Mouse (Mus musculus) adrenal gland, adult 2 months (tissue): ENCODE measurements around the gene Emc10. TPM values are rescaled to one million over a fixed set of nuclear protein-coding genes. Genes with fewer than 3 reads are reported as not detected.
A peak's percentile ranks its signal among the peaks of the same experiment; 100 is the strongest.

Source experiments
- DNase-seq: peaks from one replicate; pipeline ENCODE4 v3.0.0; 2021
- polyA plus RNA-seq: library from polyadenylated mRNA; depleted of rRNA; stranded (reverse); fragments of >200 nt; gene quantifications from 2 replicates; pipeline ENCODE4 v1.2.3, GENCODE M21; 2012
- total RNA-seq, 2 experiments: library from RNA; stranded (reverse); gene quantifications; 2 replicates each; pipeline ENCODE4 v1.2.3; 2021

Emc10 gene
- total and polyA plus RNA-seq, 3 experiments, result 77.9 to 555 (median 101) TPM

DNA sequence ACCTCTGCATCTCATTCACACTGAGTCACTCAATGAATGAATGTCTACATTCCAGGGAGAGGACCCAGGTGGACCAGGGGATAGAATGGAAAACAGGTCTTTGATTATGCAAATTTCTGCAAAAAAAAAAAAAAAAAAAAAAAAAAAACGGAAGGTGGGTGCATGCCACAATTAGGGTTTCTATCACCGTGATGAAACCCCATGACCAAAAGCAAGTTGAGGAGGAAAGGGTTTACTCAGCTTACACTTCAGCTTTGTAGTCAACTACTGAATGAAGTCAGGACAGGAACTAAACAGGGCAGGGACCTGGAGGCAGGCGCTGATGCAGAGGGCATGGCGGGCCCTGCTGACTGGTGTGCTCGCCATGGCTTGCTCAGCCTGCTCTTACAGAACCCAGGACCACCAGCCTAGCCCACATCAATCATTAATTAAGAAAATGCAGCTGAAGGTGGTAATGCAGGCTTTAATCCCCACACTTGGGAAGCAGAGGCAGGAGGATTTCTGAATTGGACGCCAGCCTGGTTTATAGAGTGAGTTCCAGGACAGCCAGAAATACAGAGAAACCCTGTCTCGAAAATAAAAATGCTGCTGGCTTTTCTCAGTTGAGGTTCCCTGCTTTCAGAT lies 10.6 kb downstream of the Emc10 start:
- DNase-seq, result no peak

DNA sequence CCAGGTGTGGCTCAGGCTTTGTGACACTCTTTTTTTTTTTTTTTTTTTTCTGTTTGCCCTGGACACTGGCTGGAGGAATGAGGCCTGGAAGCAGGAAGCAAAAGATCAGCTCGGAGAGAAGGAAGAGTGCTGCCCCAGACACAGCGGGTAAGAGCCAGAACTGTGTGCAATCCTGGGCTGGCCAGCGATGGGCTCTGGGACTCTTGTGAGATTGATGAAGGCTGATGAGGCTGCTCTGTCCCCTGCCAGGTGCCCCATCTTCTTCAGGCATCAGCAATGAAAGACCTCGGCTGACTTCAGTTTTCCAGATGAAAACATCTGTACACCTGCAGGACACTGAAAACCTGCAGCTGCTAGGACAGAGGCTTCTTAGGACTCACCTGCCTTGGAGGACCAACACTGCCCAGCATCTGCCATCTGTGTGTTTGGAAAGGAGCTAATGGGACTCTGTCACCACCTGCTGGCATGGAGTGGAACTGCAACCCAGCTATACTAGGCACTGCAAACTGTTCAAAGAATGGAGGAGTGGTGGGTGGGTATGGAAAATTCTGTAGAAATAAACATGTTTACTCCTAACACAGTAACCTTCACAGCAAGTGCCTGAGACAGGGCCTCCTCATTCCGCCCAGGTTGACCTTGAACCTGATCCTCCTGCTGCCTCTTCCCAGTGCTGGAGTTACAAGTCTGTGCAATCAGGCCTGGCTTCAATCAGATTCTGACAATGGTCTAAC lies 11.3 kb downstream of the Emc10 start:
- peak; percentile 68 for DNase-seq

DNA sequence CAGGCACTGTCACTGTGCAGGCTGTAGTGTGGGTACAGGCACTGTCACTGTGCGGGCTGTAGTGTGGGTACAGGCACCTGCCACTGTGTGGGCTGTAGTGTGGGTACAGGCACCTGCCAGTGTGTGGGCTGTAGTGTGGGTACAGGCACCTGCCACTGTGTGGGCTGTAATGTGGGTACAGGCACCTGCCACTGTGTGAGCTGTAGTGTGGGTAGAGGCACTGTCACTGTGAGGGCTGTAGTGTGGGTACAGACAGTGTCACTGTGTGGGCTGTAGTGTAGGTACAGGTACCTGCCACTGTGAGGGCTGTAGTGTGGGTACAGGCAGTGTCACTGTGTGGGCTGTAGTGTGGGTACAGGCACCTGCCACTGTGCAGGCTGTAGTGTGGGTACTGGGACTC lies 12.2 kb downstream of the Emc10 start:
- no peak for DNase-seq

DNA sequence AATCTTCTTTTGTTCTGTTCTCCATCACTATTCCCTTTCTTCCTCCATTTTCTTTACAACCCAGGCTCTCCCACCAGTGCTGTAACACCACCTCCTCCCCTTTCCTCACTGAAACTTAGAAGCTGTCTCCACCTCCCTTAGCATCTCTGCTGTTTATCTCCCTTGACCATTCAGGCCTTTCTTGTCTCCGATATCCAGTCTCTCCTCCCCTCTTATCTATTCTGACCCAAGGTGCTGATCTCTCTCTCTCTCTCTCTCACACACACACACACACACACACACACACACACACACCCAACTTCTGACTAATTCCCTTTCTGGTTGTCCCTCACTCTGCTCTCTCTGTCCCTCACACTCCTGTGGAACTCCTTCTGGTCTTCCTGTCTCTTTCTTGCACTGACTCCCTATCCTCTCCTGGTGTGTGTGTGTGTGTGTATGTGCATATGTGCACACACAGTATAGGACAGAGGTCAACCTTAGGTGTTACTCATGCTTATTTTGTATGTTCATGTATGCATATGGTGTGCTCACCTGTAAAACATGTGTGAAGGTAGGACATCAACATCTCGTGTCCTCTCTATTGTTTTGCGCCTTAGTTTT lies 13.4 kb downstream of the Emc10 start:
- no peak for DNase-seq

DNA sequence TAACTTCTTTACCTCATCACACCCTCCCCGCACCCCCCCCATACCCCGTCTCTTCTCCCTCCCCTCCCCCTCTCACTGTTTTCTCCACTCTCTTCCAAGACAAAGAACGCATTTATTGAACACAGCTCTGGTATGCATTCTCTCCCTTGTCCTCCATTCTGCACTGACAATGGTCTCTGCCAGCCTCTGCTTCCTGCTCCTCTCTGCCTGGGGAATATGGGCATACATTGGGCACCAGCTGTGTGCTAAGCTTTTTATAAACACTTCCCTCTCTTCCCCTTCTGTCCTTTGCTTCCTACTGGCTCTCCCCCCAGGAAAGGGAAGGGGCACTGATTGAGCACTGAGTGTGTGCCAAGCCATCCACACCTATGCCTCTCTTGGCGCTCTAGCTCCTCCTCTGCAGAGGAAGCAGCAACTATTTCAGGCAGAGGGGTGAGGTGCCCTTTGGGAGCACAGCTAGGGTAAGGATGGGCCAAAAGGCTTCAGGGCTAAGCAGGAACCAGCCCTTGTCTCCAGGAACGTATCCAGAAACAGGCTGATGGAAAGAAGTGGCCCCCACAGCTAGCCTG lies 21.2 kb downstream of the Emc10 start:
- DNase-seq, result no peak

DNA sequence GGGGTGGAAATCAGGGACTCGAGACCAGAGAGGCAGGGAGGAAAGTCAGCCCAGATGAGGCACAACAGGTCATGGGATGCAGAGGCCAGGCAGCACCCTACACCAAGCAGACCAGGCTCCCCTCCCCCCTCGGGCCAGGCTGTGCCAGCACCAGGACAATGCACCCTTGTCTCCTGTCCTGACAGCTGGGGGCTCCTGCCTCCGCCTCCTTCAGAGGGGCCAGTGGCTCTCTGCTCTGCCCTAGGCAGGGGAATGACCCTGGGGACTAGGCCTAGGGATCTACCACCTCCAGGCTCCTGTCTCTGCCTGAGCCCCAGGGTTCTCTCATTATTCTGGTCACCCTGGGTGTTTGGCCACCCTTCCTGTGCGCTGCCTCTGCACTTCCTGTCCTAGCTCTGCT lies 21.9 kb downstream of the Emc10 start:
- DNase-seq, result no peak

DNA sequence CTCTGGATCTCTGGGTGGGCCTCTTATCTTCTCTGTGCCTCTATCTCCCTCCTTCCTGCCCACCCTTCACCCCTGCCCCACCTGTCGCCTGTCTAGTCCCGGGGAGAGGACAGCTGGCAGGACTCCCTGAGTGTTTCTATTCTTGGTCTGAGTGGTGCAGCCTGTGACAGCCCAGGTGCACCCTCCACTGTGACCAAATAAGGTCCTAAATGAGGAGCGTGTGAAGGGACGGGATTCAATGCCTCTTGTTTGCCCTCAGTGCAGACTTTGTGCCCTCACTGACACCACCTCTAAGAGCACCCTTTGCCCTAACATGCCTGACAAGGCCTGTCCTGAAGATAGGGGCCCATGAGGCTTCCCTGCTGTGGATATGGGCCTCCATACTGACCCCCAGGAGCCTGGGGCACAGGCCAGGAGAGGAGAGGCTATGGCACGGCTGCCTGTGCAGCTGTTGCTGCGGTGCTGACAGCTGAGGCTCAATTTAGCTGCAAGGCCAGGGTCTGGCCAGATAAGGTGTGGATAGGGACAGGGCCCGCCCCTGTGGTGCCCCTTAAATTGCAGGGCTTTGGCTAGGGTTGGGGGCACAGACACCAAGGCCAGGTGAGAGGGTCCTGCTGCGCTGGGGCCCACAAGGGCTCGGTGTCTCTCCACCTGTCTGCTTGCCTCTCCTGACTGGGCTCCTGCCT lies 23.2 kb downstream of the Emc10 start:
- DNase-seq, result no peak

DNA sequence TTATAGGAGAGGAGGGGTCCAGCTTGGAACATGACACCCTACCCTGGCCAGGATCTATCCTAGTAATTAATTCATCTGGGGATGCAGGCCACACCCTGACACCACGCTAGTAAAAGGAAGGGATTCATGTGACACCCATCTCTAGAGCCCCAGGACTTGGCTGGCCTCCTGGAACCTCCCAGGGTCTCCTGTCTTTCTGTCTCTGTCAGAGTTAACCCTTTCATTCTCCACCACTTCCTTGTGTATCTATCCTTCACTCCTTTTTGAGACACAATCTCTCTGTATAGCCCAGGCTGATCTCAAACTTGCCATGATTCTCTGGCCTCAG lies 23.8 kb downstream of the Emc10 start:
- DNase-seq, result no peak

DNA sequence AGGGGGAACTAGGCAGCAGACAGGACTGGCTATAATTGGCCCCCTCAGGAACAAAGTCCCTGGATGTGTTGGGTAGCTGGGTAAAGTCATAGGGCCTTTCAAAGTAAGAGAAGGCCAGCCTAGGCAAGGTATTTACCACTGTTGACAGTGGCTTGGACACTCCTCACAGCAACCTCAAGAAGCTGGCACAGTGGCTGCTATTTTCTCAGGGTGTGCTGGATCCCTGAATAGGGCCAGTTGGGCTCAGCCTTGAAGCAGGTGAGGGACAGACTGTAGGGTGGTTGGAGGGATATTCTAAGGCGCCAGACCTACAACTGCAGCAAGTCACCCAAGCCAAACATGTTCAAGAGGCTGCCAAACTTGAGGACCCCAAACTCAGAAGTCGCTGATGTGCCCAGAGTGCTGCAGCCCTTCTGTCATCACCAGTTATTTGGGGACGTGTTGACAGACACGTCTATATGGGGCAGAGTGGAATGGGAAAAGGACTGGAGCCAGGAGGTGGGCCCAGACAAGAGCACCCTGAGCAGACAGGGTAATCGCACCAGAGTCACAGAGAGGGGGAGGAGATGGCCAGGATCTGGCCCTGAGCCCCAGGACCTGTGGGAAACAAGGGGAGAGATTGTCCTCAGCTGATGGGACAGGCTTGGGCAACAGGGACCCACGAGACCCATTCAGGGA lies 24.3 kb downstream of the Emc10 start:
- DNase-seq, result no peak

DNA sequence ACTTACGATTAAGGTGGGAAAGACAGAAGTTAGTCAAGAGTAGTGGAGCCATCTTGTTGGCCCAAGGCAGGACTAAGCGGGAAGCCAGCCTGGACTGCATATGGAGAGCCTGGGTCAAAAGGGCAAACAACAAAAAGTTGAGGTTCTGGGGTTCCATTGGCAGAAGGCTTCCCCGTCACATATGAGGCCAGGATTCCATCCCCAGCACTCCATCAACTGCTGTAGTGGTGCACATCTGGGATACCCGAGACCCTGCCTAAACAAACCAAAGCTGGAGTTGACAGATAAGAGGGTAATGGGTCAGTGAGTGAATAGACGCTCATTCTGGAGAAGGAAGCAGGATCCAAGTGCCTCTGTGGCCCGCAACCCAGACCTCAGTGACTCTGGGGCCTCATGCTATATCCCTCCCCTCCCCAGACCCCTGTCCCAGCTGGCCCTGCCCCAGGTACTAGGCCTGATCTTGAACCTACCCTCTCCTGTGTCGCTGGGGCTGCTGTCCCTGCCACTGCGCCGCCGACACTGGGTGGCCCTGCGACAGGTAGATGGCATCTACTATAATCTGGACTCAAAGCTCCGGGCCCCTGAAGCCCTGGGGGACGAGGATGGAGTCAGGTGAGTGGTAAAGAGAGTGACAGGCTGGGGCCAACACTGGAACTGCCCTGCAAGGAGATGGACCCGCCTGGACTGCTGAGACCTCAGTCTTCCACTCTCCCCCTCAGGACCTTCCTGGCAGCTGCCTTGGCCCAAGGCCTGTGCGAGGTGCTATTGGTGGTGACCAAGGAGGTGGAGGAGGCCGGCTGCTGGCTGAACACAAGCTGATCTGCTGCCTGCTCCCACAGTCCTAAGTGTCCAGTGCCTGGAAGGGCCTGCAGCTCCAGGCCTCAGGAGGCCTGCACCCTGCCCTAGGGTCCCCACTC lies 25.4 kb downstream of the Emc10 start:
- DNase-seq, result no peak

DNA sequence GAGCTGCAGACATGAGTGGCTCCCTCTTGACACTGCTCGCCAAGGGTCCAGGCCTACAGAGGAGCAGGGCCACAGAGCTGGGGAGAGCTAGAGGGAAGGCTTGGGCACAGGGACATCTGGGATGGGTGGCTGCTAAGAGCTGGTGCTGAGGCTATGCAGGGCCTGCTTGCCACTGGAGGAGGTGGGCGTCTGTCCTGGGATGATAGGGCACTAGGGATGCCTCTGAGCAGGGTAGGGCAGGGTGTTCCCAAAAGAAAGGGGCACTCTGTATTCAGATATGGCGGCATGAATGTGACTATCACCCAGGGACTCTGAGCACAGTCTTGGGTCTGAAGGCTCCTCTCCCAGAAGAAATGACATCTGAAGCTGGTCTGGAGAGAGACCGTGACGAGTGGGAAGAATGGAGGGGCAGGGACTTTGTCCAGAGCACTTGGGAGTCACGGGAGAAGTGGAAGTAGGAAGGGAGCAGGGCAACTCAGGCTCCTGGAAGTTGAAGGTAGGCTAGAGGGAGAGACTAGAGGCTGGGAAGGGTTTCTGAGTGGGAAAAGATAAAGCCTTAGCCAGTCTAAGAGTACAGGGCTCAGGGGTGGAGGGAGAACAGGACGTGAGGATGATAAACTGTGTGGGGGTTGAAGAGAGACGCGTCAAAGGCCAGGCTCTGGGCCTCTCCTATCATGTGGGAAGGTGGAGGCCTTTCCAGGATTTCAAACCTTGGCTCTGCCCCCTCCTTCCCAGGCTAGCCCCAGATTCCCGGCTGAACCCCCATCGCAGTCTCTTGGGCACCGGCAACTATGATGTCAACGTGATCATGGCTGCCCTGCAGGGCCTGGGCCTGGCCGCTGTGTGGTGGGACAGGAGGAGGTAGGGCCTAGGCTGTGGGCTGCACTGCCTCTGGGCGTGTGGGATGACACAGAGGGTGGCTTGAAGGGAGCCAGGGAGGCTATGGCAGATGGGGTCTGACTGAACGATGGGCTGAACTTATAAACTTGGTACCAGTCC lies 26.4 kb downstream of the Emc10 start:
- no peak for DNase-seq

DNA sequence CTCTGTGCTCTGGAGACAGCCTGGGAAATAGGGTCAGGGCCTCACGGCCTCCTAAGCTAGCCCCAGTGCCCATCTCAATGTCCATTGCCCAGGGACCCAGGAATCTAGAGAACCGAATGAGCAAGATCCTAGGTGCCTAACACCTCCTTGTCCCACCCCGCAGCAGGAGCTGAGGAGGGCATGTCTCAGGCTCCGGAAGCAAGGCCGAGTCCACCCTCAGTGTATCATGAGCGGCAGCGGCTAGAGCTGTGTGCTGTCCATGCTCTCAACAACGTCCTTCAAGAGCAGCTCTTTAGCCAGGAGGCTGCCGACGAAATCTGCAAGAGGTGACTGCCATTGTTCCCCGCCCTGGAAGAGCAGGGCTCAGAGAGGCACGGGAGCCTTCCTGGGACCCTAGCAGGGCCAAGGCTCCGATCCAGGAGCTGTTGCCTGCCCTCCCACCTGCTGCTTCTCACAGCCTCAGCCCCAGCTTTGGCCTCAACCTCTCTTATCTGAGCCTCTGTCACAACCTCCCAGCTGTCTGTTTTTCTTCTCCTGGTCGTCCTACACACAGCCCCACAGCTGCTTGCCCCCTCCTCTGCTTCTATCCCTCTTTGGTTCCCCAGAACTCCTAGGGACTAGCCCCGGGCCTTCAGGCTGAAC lies 27.6 kb downstream of the Emc10 start:
- DNase-seq, result no peak

DNA sequence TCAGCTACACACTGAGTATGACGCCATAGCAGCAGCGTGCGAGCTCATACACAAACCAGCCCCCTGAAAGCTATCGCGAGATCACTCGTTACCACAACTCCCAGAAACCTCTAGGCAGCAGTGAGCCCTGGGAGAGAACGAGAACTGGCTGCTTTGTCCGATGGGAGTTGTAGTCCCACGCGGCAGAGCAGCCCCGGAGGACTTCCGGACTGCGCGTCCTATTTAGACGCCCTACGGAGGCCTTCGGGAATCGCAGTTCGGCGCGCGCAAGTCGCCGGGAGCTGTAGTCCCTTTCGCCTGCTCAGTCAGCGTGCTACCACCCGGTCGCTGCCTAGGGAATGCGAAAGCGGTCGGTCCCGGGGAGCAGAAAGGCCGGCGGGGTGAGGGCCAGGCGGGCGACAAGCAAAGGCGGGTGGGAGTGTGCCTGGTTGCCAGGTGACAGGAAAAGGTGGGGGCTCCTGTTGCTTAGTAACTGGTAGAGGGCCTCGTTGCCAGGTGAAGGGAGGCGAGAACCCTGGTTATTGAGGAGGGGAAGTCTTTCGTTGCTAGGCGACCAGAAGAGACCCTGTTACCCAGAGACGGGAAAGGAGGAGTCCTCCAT lies 28.4 kb downstream of the Emc10 start, which contains the start of gene Josd2:
Josd2 (plus strand) TSS at position 170 of the 601 bp plus-strand sequence.
- peak; percentile 96 for DNase-seq

DNA sequence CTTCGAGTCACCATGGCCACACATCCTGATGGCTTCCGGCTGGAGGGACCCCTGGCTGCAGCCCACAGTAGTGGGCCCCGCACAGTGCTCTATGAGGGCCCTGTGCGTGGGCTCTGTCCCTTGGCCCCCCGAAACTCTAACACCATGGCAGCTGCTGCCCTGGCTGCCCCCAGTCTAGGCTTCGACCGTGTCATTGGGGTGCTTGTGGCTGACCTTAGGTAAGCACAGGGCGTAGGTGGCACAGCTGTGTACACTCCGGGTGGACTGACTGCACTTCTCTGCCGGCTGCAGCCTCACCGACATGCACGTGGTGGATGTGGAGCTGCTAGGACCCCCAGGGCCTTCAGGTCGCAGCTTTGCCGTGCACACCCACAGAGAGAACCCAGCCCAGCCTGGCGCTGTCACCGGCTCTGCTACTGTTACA lies 29.4 kb downstream of the Emc10 start:
- DNase-seq, result no peak

DNA sequence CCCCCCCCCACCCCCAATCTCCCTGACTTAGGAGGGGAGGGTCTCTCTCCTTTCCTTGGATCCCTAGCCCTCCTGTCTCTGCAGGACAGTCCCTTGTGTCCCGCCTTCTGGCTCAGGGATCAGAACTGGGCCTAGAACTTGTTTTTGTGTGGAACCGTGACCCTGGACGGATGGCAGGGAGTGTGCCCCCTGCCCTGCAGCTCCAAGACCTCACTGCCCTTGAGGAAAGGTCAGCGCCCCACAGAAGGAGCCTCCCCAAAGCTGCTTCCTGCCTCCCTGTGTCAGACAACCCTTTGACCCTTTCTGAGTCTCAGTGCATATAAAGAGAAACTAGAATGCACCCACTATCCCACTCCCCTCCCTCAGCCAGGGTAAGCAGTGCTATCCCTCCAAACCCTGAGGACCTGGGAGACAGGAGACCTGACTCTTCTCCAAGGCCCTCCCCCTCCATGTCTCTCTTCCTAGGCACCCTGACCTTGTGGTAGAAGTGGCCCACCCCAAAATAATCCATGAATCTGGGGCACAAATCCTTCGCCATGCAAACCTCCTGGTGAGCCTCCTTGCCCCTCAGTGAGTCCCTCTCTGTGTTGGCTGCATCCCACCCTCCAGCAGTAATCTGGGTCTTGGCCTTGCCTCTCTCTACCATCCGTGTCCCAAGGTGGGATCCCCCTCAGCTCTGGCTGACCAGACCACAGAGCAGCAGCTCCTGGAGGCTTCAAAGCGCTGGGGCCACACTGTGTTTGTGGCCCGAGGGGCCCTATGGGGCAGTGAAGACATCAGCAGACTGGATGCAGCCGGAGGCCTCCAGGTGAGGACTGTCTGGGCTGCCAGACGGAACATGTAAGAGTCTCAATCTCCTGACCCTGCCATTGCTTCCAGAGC lies 30.1 kb downstream of the Emc10 start:
- no peak for DNase-seq

DNA sequence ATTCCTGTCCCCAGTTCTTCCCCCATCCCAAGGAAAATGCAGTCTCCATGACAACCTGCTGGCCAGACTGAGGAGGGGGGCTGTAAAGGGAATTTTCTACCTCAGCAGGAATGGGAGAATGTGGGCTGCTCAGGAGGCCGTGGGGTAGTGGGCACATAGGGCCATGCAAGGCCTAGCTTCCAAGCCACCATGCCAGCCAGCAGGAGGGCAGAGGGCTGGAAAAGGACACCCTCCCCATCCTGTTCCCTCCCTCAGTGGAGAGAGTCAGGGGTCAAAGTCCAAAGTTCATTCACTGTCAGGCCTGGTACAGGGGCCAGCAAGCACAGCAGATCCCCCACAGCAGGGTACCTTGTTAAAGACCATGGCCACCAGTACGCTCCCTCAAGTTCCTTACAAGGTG lies 31.2 kb downstream of the Emc10 start, which contains the start of gene Aspdh:
Aspdh (plus strand) TSS at position 281 of the 400 bp plus-strand sequence.
- no peak for DNase-seq

DNA sequence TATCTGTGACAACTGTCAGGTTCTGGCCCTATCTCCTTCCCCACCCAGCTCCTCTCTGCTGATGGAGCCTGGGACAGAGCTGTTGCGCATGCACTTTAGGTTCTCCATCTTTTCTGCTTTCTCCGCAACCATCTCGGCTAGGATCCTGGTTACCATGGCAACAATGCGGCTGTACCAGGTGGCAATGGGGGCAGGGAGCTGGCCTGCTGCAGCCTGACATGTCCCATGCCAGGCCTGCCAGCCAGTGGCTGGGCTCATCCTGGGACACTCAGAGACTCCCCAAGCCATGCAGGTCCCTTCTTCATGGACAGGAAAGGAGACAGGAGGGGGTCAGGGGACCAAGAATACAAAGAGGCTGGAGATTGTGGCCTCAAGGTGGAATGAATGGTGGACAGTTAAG lies 31.8 kb downstream of the Emc10 start:
- no peak for DNase-seq
